Mouse (Mus musculus) neural tube, embryonic 14.5 days (tissue): ENCODE results near the gene Cx3cr1. TPM values are rescaled to one million over a fixed set of nuclear protein-coding genes. Genes with fewer than 3 reads are reported as not detected.
"Not testable (repeated sequence)": the region's sequence is repeated elsewhere in the genome, so short reads cannot be mapped to it uniquely, and the experiment has no call there.

Experiments used
- ATAC-seq: fragments of 200-750 bp; cut with Nextera tagmentation; 2 replicates; pipeline ENCODE4 v1.8.0; 2017; ENCODE audit warnings: low read depth, mild to moderate bottlenecking, moderate TSS enrichment, moderate library complexity
- H3K27ac ChIP-seq: fragments of 300-500 bp; sonication (generic); 2 replicates; pipeline ENCODE4 v1.5.1; 2014; ENCODE audit warnings: low read depth, mild to moderate bottlenecking, control low read depth, low read length, moderate library complexity, mixed read lengths
- H3K27me3 ChIP-seq: fragments of 300-500 bp; sonication (generic); 2 replicates; pipeline ENCODE4 v1.6.1; 2014; ENCODE audit warnings: low read length; ENCODE audit not compliant: control insufficient read depth, insufficient read depth
- H3K36me3 ChIP-seq: fragments of 300-500 bp; sonication (generic); 2 replicates; pipeline ENCODE4 v1.6.1; 2014; ENCODE audit warnings: low read length, mixed read lengths; ENCODE audit not compliant: control insufficient read depth, insufficient read depth
- H3K4me1 ChIP-seq: fragments of 300-500 bp; sonication (generic); 2 replicates; pipeline ENCODE4 v1.6.1; 2014; ENCODE audit warnings: low read length; ENCODE audit not compliant: control insufficient read depth, insufficient read depth
- H3K4me2 ChIP-seq: fragments of 300-500 bp; sonication (generic); 2 replicates; pipeline ENCODE4 v1.6.1; 2014; ENCODE audit warnings: mild to moderate bottlenecking, low read depth, low read length, control low read depth
- H3K4me3 ChIP-seq: fragments of 300-500 bp; sonication (generic); 2 replicates; pipeline ENCODE4 v1.5.1; 2014; ENCODE audit warnings: low read depth, low read length, control low read depth, mixed read lengths
- H3K9ac ChIP-seq: fragments of 300-500 bp; sonication (generic); replicated peaks from 2 replicates; pipeline ENCODE4 v1.6.1; 2014; ENCODE audit warnings: low read depth, mild to moderate bottlenecking, control low read depth, low read length, mixed read lengths
- H3K9me3 ChIP-seq: fragments of 300-500 bp; sonication (generic); 2 replicates; pipeline ENCODE4 v1.6.1; 2016; ENCODE audit warnings: low read length; ENCODE audit not compliant: control insufficient read depth
- WGBS: fragments of 180-500 bp; shearing (Covaris S2); extraction: QIAGEN DNeasy Blood & Tissue Kit; methylation state at CpG from one replicate; pipeline ENCODE4 v1.1.7; 2014; 5-methylcytosine and 5-hydroxymethylcytosine counted together
- polyA plus RNA-seq: library from polyadenylated mRNA; unstranded; fragments of >200 nt; fragmentation: Nextera tagmentation; extraction: Ambion mirVana; gene quantifications from 2 replicates; pipeline ENCODE4 v1.2.1, GENCODE M21; 2014

Gene Cx3cr1
- polyA plus RNA-seq, 1 experiment from 2014 or later = 7.1 TPM

DNA sequence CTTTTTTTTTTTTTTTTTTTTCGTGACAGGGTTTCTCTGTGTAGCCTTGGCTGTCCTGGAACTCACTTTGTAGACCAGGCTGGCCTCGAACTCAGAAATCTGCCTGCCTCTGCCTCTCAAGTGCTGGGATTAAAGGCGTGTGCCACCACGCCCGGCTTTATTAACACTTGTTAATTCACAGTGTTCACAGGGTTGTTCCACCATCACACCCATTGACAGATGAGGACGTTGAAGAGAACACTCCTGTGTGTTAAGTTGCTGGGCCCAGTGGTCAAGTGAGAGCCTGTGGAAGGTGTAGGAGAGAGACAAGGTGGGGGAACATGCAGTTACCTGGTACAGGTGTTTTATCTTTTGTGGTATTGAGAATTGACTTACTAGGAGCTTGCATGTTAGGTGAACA lies 57.5 kb downstream of the Cx3cr1 start:
- not testable (repeated sequence) for H3K9ac ChIP-seq, H3K9me3 ChIP-seq, H3K4me2 ChIP-seq, H3K4me1 ChIP-seq, H3K36me3 ChIP-seq, H3K4me3 ChIP-seq, ATAC-seq, H3K27ac ChIP-seq, H3K27me3 ChIP-seq
- WGBS = 86% methylated on average over 6 of the region's 6 CpGs

GRCm38 (mm10) chr9:120011533-120011932 lies 58.1 kb downstream of the Cx3cr1 start:
- peak overlapping the region; percentile 42 for H3K4me3 ChIP-seq
- no peaks in the 10 kb centered on the region for H3K27me3 ChIP-seq
- H3K4me1 ChIP-seq = no peaks in the 10 kb centered on the region; the same call in 1 of the 2 replicates
- ATAC-seq = peak; percentile 68
- 1% methylated on average over 10 of the region's 10 CpGs for WGBS
- no peaks in the 10 kb centered on the region for H3K9me3 ChIP-seq
- H3K27ac ChIP-seq = peak overlapping the region; percentile 82
- H3K4me2 ChIP-seq = peak overlapping the region; percentile 79
- H3K9ac ChIP-seq = peak overlapping the region; percentile 63
- H3K36me3 ChIP-seq = no peaks in the 10 kb centered on the region

DNA sequence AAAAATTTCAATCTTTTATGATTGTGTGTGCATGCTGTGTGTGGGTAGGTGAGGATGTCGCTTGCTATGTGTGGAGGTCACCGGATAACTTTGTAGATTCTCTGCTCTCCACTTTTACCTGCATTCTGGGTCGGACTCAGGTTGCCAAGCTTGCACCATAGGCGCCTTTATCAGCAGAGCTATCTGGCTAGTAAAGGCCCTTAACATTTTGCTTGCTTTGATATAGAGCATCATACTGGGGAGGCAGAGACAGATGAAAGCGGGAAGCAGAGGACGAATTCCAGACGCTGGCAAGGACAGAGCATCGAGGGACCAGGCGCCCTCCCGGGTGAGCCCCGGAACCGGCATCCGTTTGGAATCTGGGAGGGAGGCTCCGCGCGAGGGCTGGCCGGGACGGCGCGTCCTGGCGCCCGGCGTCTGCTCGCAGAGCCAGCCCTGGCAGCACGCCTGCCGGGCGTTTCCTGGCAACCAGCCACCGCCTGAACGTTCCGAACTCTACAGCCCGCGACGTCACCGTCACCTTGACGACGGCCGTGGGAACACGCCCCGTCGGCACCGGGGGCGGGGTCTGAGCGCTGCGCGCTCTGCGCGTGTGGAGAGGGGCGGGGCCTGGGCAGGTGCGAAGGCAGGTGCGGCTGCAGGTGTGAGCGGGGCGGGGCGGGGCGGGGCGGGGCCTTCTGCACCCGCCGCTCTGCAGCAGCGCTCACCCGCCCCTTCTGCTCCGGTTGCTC lies 58.7 kb downstream of the Cx3cr1 start:
- WGBS = 2% methylated on average over 49 of the region's 60 CpGs
- Histone ChIP-seq H3K27ac (peak overlapping the region; percentile 82), H3K4me2 (peak overlapping the region; percentile 79), H3K9me3 (no peaks in the 10 kb centered on the region), H3K36me3 (no peaks in the 10 kb centered on the region), H3K4me3 (peak overlapping the region; percentile 42), H3K9ac (peak overlapping the region; percentile 63), H3K27me3 (no peaks in the 10 kb centered on the region), H3K4me1 (no peaks in the 10 kb centered on the region; the same call in 1 of the 2 replicates)
- peak; percentile 94 for ATAC-seq

- Histone ChIP-seq H3K27me3 (no peaks in the 10 kb centered on the region), H3K4me2 (no peak overlapping the region), H3K4me1 (no peaks in the 10 kb centered on the region; the same call in 1 of the 2 replicates), H3K36me3 (no peaks in the 10 kb centered on the region), H3K9ac (no peak overlapping the region), H3K27ac (no peak overlapping the region), H3K4me3 (no peak overlapping the region), H3K9me3 (no peaks in the 10 kb centered on the region)
- no peak for ATAC-seq
- 98% methylated on average over 3 of the region's 3 CpGs for WGBS
Observed at GRCm38 (mm10) chr9:120009871-120010270, 59.8 kb downstream of the Cx3cr1 start.

GRCm38 (mm10) chr9:120009226-120009841 lies 60.3 kb downstream of the Cx3cr1 start:
- ATAC-seq = no peak
- 59% methylated on average over 7 of the region's 7 CpGs for WGBS
- H3K27ac ChIP-seq = no peak overlapping the region
- H3K9ac ChIP-seq = no peak overlapping the region
- H3K27me3 ChIP-seq = no peaks in the 10 kb centered on the region
- no peak overlapping the region for H3K4me3 ChIP-seq
- no peaks in the 10 kb centered on the region for H3K9me3 ChIP-seq
- H3K36me3 ChIP-seq = no peaks in the 10 kb centered on the region
- no peaks in the 10 kb centered on the region; the same call in 1 of the 2 replicates for H3K4me1 ChIP-seq
- H3K4me2 ChIP-seq = no peak overlapping the region

DNA sequence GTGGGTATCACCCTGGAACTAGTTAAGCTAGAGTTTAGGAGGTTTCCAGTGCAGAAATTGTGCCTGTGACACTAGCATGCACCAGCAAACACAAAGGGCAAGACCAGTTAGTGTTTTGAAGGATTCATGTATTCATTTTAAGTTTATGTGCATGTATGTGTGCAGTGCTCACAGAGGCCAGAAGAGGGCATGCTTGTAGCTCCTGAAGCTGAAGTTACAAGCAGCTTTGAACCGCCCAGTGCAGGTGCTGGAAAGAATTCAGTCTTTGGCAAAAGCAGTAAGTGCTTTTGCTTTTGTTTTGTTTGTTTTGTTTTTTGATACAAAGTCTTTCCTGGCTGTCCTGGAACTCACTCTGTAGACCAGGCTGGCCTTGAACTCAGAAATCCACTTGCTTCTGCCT lies 61.8 kb downstream of the Cx3cr1 start:
- H3K4me3 ChIP-seq = no peak overlapping the region
- no peak overlapping the region for H3K27ac ChIP-seq
- no peaks in the 10 kb centered on the region for H3K36me3 ChIP-seq
- no peaks in the 10 kb centered on the region; the same call in 1 of the 2 replicates for H3K4me1 ChIP-seq
- WGBS = 85% methylated on average over 1 of the region's 1 CpGs
- no peak overlapping the region for H3K9ac ChIP-seq
- H3K4me2 ChIP-seq = no peak overlapping the region
- ATAC-seq = no peak
- H3K27me3 ChIP-seq = no peaks in the 10 kb centered on the region
- H3K9me3 ChIP-seq = no peaks in the 10 kb centered on the region

DNA sequence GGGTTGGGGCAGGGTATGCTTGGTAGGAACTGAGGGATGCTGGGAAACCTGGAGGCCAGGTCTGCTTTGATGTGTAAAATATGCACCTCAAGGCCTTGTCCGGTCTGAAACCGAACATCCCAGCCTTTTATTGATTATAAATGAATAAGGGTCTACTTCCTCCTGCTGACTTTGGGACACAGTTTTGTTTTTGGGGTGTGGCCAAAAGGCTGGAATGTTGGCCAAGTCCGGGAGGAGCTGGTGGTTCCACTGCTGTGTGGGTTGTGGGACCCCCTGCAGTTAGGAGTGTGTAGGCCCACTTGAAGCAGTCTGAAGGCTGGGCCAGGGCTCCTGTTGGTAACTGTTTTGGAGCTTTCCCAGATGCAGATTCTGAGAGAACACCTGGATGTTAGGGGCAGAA lies 63.7 kb downstream of the Cx3cr1 start:
- H3K4me3 ChIP-seq = no peak overlapping the region
- no peaks in the 10 kb centered on the region for H3K27me3 ChIP-seq
- no peaks in the 10 kb centered on the region for H3K36me3 ChIP-seq
- 77% methylated on average over 3 of the region's 3 CpGs for WGBS
- H3K9me3 ChIP-seq = no peaks in the 10 kb centered on the region
- H3K4me2 ChIP-seq = no peak overlapping the region
- H3K9ac ChIP-seq = no peak overlapping the region
- no peak overlapping the region for H3K27ac ChIP-seq
- ATAC-seq = no peak
- H3K4me1 ChIP-seq = no peaks in the 10 kb centered on the region

DNA sequence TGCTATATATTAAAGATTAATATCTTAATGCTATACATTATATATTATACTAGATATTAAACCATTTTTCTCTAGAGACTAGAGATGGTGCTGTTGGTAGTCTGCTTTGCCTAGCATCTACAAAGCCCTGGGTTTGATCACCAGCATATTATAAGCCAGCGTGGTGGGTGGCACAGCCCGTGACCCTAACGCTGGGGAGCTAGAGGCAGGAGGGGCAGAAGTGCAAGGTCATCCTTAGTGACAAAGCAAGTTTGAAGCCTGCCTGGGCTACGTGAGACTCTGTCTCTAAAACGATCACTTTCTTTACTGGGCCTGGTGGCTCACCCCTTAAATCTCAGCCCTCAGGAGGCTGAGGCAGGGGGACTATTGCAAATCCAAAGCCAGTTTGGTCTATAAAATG lies 66.8 kb downstream of the Cx3cr1 start:
- no peaks in the 10 kb centered on the region for H3K4me1 ChIP-seq
- WGBS = 78% methylated on average over 5 of the region's 5 CpGs

More for the DNA sequence above, 66.8 kb downstream of the Cx3cr1 start:
- Histone ChIP-seq H3K27me3 (no peaks in the 10 kb centered on the region), H3K27ac (no peak overlapping the region), H3K9me3 (no peaks in the 10 kb centered on the region), H3K36me3 (no peaks in the 10 kb centered on the region), H3K4me3 (no peak overlapping the region), H3K9ac (no peak overlapping the region), H3K4me2 (no peak overlapping the region)
- ATAC-seq = no peak
